Mouse (Mus musculus) neural tube, embryonic 13.5 days (tissue): ENCODE data around the gene Elovl3. TPM values are rescaled to one million over a fixed set of nuclear protein-coding genes. Genes with fewer than 3 reads are reported as not detected.

Source experiments
- ATAC-seq: fragments of 200-750 bp; cut with Nextera tagmentation; 2 replicates; pipeline ENCODE4 v1.8.0; 2017; ENCODE audit warnings: low read depth, mild to moderate bottlenecking, moderate TSS enrichment, moderate library complexity
- H3K27ac ChIP-seq: fragments of 300-500 bp; sonication (generic); replicated peaks from 2 replicates; pipeline ENCODE4 v1.5.1; 2015; ENCODE audit warnings: moderate library complexity, mild to moderate bottlenecking, inconsistent platforms
- H3K27me3 ChIP-seq: fragments of 300-500 bp; sonication (generic); 2 replicates; pipeline ENCODE4 v1.6.1; 2015; ENCODE audit warnings: mild to moderate bottlenecking, inconsistent platforms
- H3K36me3 ChIP-seq: fragments of 300-500 bp; sonication (generic); 2 replicates; pipeline ENCODE4 v1.6.1; 2015; ENCODE audit warnings: mild to moderate bottlenecking, inconsistent platforms
- H3K4me1 ChIP-seq: fragments of 300-500 bp; sonication (generic); replicated peaks from 2 replicates; pipeline ENCODE4 v1.6.1; 2015; ENCODE audit warnings: inconsistent platforms
- H3K4me2 ChIP-seq: fragments of 300-500 bp; sonication (generic); 2 replicates; pipeline ENCODE4 v1.6.1; 2015; ENCODE audit warnings: inconsistent platforms, mild to moderate bottlenecking, moderate library complexity
- H3K4me3 ChIP-seq: fragments of 300-500 bp; sonication (generic); 2 replicates; pipeline ENCODE4 v1.5.1; 2015; ENCODE audit warnings: mild to moderate bottlenecking, inconsistent platforms
- H3K9ac ChIP-seq: fragments of 300-500 bp; sonication (generic); 2 replicates; pipeline ENCODE4 v1.6.1; 2015; ENCODE audit warnings: moderate library complexity, mild to moderate bottlenecking, inconsistent platforms
- H3K9me3 ChIP-seq: fragments of 300-500 bp; sonication (generic); 2 replicates; pipeline ENCODE4 v1.6.1; 2016; ENCODE audit warnings: inconsistent platforms
- WGBS: fragments of 180-500 bp; shearing (Covaris S2); methylation state at CpG from one replicate; pipeline ENCODE4 v1.1.7; 2015; 5-methylcytosine and 5-hydroxymethylcytosine counted together
- polyA plus RNA-seq: library from polyadenylated mRNA; unstranded; fragments of >200 nt; fragmentation: Nextera tagmentation; extraction: Ambion mirVana; gene quantifications from 2 replicates; pipeline ENCODE4 v1.2.1, GENCODE M21; 2015

Elovl3 gene
- polyA plus RNA-seq, 1 experiment from 2014 or later: not detected

- H3K4me1 ChIP-seq: peaks cover 12% of the 10 kb centered on the region
- H3K4me2 ChIP-seq: no peak overlapping the region
- 87% methylated on average over 5 of the region's 5 CpGs for WGBS
- no peak overlapping the region for H3K4me3 ChIP-seq
- no peaks in the 10 kb centered on the region for H3K9me3 ChIP-seq
- peaks cover 30% of the 10 kb centered on the region for H3K36me3 ChIP-seq
- H3K27ac ChIP-seq: no peak overlapping the region
- no peak overlapping the region for H3K9ac ChIP-seq
- no peaks in the 10 kb centered on the region for H3K27me3 ChIP-seq
- ATAC-seq: no peak
Observed at GRCm38 (mm10) chr19:46172541-46172940, 40.8 kb downstream of the Elovl3 start.

- ATAC-seq: no peak
- Histone ChIP-seq H3K9ac (no peak overlapping the region), H3K4me2 (no peak overlapping the region), H3K27me3 (no peaks in the 10 kb centered on the region), H3K9me3 (no peaks in the 10 kb centered on the region), H3K4me1 (peaks cover 16% of the 10 kb centered on the region), H3K36me3 (peaks cover 28% of the 10 kb centered on the region), H3K27ac (no peak overlapping the region), H3K4me3 (no peak overlapping the region)
Observed at GRCm38 (mm10) chr19:46175173-46175572, 43.5 kb downstream of the Elovl3 start.

DNA sequence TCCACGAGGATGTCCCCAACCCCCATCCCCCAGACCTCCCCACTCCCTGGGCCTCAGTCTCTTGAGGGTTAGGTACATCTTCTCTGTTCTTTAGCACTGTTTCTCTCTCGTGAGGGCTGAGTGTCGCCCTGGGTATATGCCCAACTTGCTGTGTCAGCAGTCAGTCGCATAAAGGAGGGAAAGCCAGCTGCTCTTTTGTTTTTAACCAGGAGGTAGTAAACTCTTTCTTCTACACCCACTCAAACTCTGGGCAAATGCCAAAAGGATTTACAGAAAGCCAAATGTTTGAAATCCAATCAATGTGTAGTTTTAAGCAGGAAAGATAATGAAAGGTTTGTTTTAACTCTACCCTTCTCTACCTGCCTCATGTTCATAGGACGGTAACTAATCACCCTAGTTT, 45.3 kb downstream of the Elovl3 start:
- H3K27ac ChIP-seq: no peak overlapping the region
- no peak overlapping the region for H3K4me3 ChIP-seq
- no peaks in the 10 kb centered on the region for H3K9me3 ChIP-seq
- no peak overlapping the region for H3K9ac ChIP-seq
- H3K4me2 ChIP-seq: no peak overlapping the region
- H3K36me3 ChIP-seq: peaks cover 13% of the 10 kb centered on the region
- H3K4me1 ChIP-seq: peaks cover 16% of the 10 kb centered on the region
- 33% methylated on average over 5 of the region's 5 CpGs for WGBS
- no peaks in the 10 kb centered on the region for H3K27me3 ChIP-seq
- ATAC-seq: no peak

DNA sequence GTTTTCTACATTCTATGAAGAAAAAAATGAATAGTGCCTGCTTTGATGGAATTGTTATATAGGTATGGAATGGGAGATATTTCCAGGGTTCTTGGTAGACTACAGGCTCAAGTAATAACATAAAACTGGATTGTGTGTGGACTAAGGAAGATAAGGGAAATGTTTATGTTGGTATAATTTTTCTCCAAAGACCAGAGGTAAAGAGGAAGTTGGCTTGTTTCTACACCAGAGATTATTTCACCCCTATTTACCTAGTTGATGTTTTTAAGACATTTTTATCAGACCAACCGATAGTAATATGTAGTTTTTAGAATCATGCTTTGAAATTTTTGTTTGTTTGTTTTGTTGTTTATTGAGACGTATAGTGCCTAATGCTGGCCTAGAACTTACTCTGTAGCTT, 48.6 kb downstream of the Elovl3 start:
- 98% methylated on average over 2 of the region's 2 CpGs for WGBS
- Histone ChIP-seq H3K4me1 (peaks cover 16% of the 10 kb centered on the region), H3K4me2 (no peak overlapping the region), H3K9me3 (no peaks in the 10 kb centered on the region), H3K27me3 (no peaks in the 10 kb centered on the region), H3K9ac (no peak overlapping the region), H3K36me3 (peaks cover 14% of the 10 kb centered on the region), H3K4me3 (no peak overlapping the region), H3K27ac (no peak overlapping the region)
- ATAC-seq: no peak

DNA sequence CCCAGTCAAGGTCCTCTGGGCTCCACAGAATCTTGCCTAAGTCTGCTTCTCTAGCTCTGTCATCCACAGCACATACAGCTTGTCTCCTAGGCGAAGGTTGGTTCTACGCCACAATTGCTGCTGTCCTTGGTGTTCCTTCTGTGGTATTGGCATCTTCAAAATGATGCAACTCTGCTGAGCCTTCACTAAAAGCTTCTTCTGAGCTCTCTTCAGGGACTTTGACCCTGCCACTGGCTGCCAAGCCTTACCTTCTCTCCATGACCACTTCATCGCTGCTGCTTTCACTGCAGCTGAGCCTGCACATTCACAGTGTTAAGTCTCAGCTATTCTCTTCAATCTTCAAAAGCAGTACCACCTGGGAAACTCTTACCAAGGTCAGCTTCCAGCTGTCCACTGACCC, 50.5 kb downstream of the Elovl3 start:
- no peak for ATAC-seq
- Histone ChIP-seq H3K4me2 (no peak overlapping the region), H3K27ac (no peak overlapping the region), H3K4me1 (peaks cover 6% of the 10 kb centered on the region), H3K27me3 (no peaks in the 10 kb centered on the region), H3K4me3 (no peak overlapping the region), H3K9ac (no peak overlapping the region), H3K36me3 (peaks cover 14% of the 10 kb centered on the region), H3K9me3 (no peaks in the 10 kb centered on the region)
- 96% methylated on average over 3 of the region's 3 CpGs for WGBS

Other genes with a start within 250 kb of the Elovl3 start
- gene Armh3, start 133.4 kb upstream of the Elovl3 start, polyA plus RNA-seq: 24.8 and 25.0 TPM in 2 replicates
- gene Hps6, start 128.4 kb upstream of the Elovl3 start, polyA plus RNA-seq: 4.0 and 4.7 TPM in 2 replicates
- 17.1 and 25.1 TPM in 2 replicates for gene Pprc1, start 87.0 kb upstream of the Elovl3 start, polyA plus RNA-seq
- 128 and 132 TPM in 2 replicates for gene Ldb1, start 86.7 kb upstream of the Elovl3 start, polyA plus RNA-seq
- gene Nolc1, start 56.0 kb upstream of the Elovl3 start, polyA plus RNA-seq: 60.1 and 73.6 TPM in 2 replicates
- 0.17 and 1.4 TPM in 2 replicates for gene Pitx3, start 16.4 kb downstream of the Elovl3 start, polyA plus RNA-seq
- 65.2 and 74.1 TPM in 2 replicates for gene Gbf1, start 20.6 kb downstream of the Elovl3 start, polyA plus RNA-seq
- 2.4 and 2.6 TPM in 2 replicates for gene Nfkb2, start 172.4 kb downstream of the Elovl3 start, polyA plus RNA-seq
- 47.2 and 53.8 TPM in 2 replicates for gene Psd, start 195.3 kb downstream of the Elovl3 start, polyA plus RNA-seq
- 37.7 and 39.1 TPM in 2 replicates for gene Fbxl15, start 196.3 kb downstream of the Elovl3 start, polyA plus RNA-seq
- gene Cuedc2, start 206.8 kb downstream of the Elovl3 start, polyA plus RNA-seq: 318 and 357 TPM in 2 replicates
- gene Mfsd13a, start 209.2 kb downstream of the Elovl3 start, polyA plus RNA-seq: 10.3 and 10.6 TPM in 2 replicates
- 2.5 and 3.5 TPM in 2 replicates for gene 2310034G01Rik, start 218.4 kb downstream of the Elovl3 start, polyA plus RNA-seq